Mouse (Mus musculus): Measurements from ENCODE around the gene Timm13. TPM values are rescaled to one million over a fixed set of nuclear protein-coding genes. Genes with fewer than 3 reads are reported as not detected.

The Timm13 gene
- 173 TPM for polyA plus RNA-seq (2014; fragmentation: Illumina TruSeq; extraction: RNeasy Lipid Tissue Mini Kit (QIAGEN cat#74804); ENCODE audit: insufficient read depth, low read depth, low replicate concordance)

GRCm38 (mm10) chr10:80900318-80901247 is at the start of gene Timm13:
Timm13 (minus strand) TSS chr10:80900969.

GRCm38 (mm10) chr10:80929299-80930226 is 28.8 kb upstream of the Timm13 start, which contains the start of gene Gadd45b:
Gadd45b (plus strand) TSS chr10:80930073.

GRCm38 (mm10) chr10:80917779-80918434 is 17.1 kb upstream of the Timm13 start, which contains the start of gene Lmnb2:
Lmnb2 (minus strand) TSS chr10:80918245.

GRCm38 (mm10) chr10:80871581-80871980 is 29.2 kb downstream of the Timm13 start, which contains the start of gene Tmprss9:
Tmprss9 (plus strand) TSS chr10:80871848.

GRCm38 (mm10) chr10:80854913-80855748 is 45.6 kb downstream of the Timm13 start, which contains the start of the genes Lsm7 and Sppl2b:
Lsm7 (minus strand) TSS chr10:80855209.
Sppl2b (plus strand) TSS chr10:80855275.

Other genes starting within 250 kb of the Timm13 start
- 24.0 TPM for gene Btbd2, start 243.9 kb downstream of the Timm13 start, polyA plus RNA-seq (2014; fragmentation: Illumina TruSeq; extraction: RNeasy Lipid Tissue Mini Kit (QIAGEN cat#74804); ENCODE audit: insufficient read depth, low read depth, low replicate concordance)
- gene Mknk2, start 222.9 kb downstream of the Timm13 start, polyA plus RNA-seq (2014; fragmentation: Illumina TruSeq; extraction: RNeasy Lipid Tissue Mini Kit (QIAGEN cat#74804); ENCODE audit: insufficient read depth, low read depth, low replicate concordance): 80.0 TPM
- 23.9 TPM for gene Mob3a, start 199.0 kb downstream of the Timm13 start, polyA plus RNA-seq (2014; fragmentation: Illumina TruSeq; extraction: RNeasy Lipid Tissue Mini Kit (QIAGEN cat#74804); ENCODE audit: insufficient read depth, low read depth, low replicate concordance)
- gene Izumo4, start 198.8 kb downstream of the Timm13 start, polyA plus RNA-seq (2014; fragmentation: Illumina TruSeq; extraction: RNeasy Lipid Tissue Mini Kit (QIAGEN cat#74804); ENCODE audit: insufficient read depth, low read depth, low replicate concordance): 26.3 TPM
- gene Ap3d1, start 158.7 kb downstream of the Timm13 start, polyA plus RNA-seq (2014; fragmentation: Illumina TruSeq; extraction: RNeasy Lipid Tissue Mini Kit (QIAGEN cat#74804); ENCODE audit: insufficient read depth, low read depth, low replicate concordance): 26.6 TPM
- gene Dot1l, start 145.8 kb downstream of the Timm13 start, polyA plus RNA-seq (2014; fragmentation: Illumina TruSeq; extraction: RNeasy Lipid Tissue Mini Kit (QIAGEN cat#74804); ENCODE audit: insufficient read depth, low read depth, low replicate concordance): 6.0 TPM
- 19.4 TPM for gene Sf3a2, start 102.8 kb downstream of the Timm13 start, polyA plus RNA-seq (2014; fragmentation: Illumina TruSeq; extraction: RNeasy Lipid Tissue Mini Kit (QIAGEN cat#74804); ENCODE audit: insufficient read depth, low read depth, low replicate concordance)
- gene Plekhj1, start 102.3 kb downstream of the Timm13 start, polyA plus RNA-seq (2014; fragmentation: Illumina TruSeq; extraction: RNeasy Lipid Tissue Mini Kit (QIAGEN cat#74804); ENCODE audit: insufficient read depth, low read depth, low replicate concordance): 47.8 TPM
- gene Amh, start 95.7 kb downstream of the Timm13 start, polyA plus RNA-seq (2014; fragmentation: Illumina TruSeq; extraction: RNeasy Lipid Tissue Mini Kit (QIAGEN cat#74804); ENCODE audit: insufficient read depth, low read depth, low replicate concordance): 0.19 TPM
- gene Jsrp1, start 87.5 kb downstream of the Timm13 start, polyA plus RNA-seq (2014; fragmentation: Illumina TruSeq; extraction: RNeasy Lipid Tissue Mini Kit (QIAGEN cat#74804); ENCODE audit: insufficient read depth, low read depth, low replicate concordance): not detected
- gene Oaz1, start 74.3 kb downstream of the Timm13 start, polyA plus RNA-seq (2014; fragmentation: Illumina TruSeq; extraction: RNeasy Lipid Tissue Mini Kit (QIAGEN cat#74804); ENCODE audit: insufficient read depth, low read depth, low replicate concordance): 1,024 TPM
- not detected for gene Lingo3, start 56.9 kb downstream of the Timm13 start, polyA plus RNA-seq (2014; fragmentation: Illumina TruSeq; extraction: RNeasy Lipid Tissue Mini Kit (QIAGEN cat#74804); ENCODE audit: insufficient read depth, low read depth, low replicate concordance)
- gene Lsm7, start 45.8 kb downstream of the Timm13 start, polyA plus RNA-seq (2014; fragmentation: Illumina TruSeq; extraction: RNeasy Lipid Tissue Mini Kit (QIAGEN cat#74804); ENCODE audit: insufficient read depth, low read depth, low replicate concordance): 119 TPM
- gene Sppl2b, start 45.7 kb downstream of the Timm13 start, polyA plus RNA-seq (2014; fragmentation: Illumina TruSeq; extraction: RNeasy Lipid Tissue Mini Kit (QIAGEN cat#74804); ENCODE audit: insufficient read depth, low read depth, low replicate concordance): 9.4 TPM
- not detected for gene Tmprss9, start 29.1 kb downstream of the Timm13 start, polyA plus RNA-seq (2014; fragmentation: Illumina TruSeq; extraction: RNeasy Lipid Tissue Mini Kit (QIAGEN cat#74804); ENCODE audit: insufficient read depth, low read depth, low replicate concordance)
- gene Lmnb2, start 17.3 kb upstream of the Timm13 start, polyA plus RNA-seq (2014; fragmentation: Illumina TruSeq; extraction: RNeasy Lipid Tissue Mini Kit (QIAGEN cat#74804); ENCODE audit: insufficient read depth, low read depth, low replicate concordance): 5.4 TPM
- gene Gadd45b, start 29.1 kb upstream of the Timm13 start, polyA plus RNA-seq (2014; fragmentation: Illumina TruSeq; extraction: RNeasy Lipid Tissue Mini Kit (QIAGEN cat#74804); ENCODE audit: insufficient read depth, low read depth, low replicate concordance): 63.5 TPM
- 1.2 TPM for gene Gng7, start 114.0 kb upstream of the Timm13 start, polyA plus RNA-seq (2014; fragmentation: Illumina TruSeq; extraction: RNeasy Lipid Tissue Mini Kit (QIAGEN cat#74804); ENCODE audit: insufficient read depth, low read depth, low replicate concordance)
- not detected for gene Diras1, start 124.7 kb upstream of the Timm13 start, polyA plus RNA-seq (2014; fragmentation: Illumina TruSeq; extraction: RNeasy Lipid Tissue Mini Kit (QIAGEN cat#74804); ENCODE audit: insufficient read depth, low read depth, low replicate concordance)
- gene Slc39a3, start 136.5 kb upstream of the Timm13 start, polyA plus RNA-seq (2014; fragmentation: Illumina TruSeq; extraction: RNeasy Lipid Tissue Mini Kit (QIAGEN cat#74804); ENCODE audit: insufficient read depth, low read depth, low replicate concordance): 15.7 TPM
- 57.6 TPM for gene Sgta, start 159.2 kb upstream of the Timm13 start, polyA plus RNA-seq (2014; fragmentation: Illumina TruSeq; extraction: RNeasy Lipid Tissue Mini Kit (QIAGEN cat#74804); ENCODE audit: insufficient read depth, low read depth, low replicate concordance)
- 9.9 TPM for gene Thop1, start 169.1 kb upstream of the Timm13 start, polyA plus RNA-seq (2014; fragmentation: Illumina TruSeq; extraction: RNeasy Lipid Tissue Mini Kit (QIAGEN cat#74804); ENCODE audit: insufficient read depth, low read depth, low replicate concordance)
- 0.13 TPM for gene Creb3l3, start 197.9 kb upstream of the Timm13 start, polyA plus RNA-seq (2014; fragmentation: Illumina TruSeq; extraction: RNeasy Lipid Tissue Mini Kit (QIAGEN cat#74804); ENCODE audit: insufficient read depth, low read depth, low replicate concordance)
- 73.9 TPM for gene Map2k2, start 204.9 kb upstream of the Timm13 start, polyA plus RNA-seq (2014; fragmentation: Illumina TruSeq; extraction: RNeasy Lipid Tissue Mini Kit (QIAGEN cat#74804); ENCODE audit: insufficient read depth, low read depth, low replicate concordance)
- 10.0 TPM for gene Zbtb7a, start 234.3 kb upstream of the Timm13 start, polyA plus RNA-seq (2014; fragmentation: Illumina TruSeq; extraction: RNeasy Lipid Tissue Mini Kit (QIAGEN cat#74804); ENCODE audit: insufficient read depth, low read depth, low replicate concordance)